Mouse (Mus musculus): ENCODE data around the gene Pitpnm2. TPM values are rescaled to one million over a fixed set of nuclear protein-coding genes. Genes with fewer than 3 reads are reported as not detected.

The Pitpnm2 gene
- polyA plus RNA-seq, 1 experiment, result 4.0 TPM

DNA sequence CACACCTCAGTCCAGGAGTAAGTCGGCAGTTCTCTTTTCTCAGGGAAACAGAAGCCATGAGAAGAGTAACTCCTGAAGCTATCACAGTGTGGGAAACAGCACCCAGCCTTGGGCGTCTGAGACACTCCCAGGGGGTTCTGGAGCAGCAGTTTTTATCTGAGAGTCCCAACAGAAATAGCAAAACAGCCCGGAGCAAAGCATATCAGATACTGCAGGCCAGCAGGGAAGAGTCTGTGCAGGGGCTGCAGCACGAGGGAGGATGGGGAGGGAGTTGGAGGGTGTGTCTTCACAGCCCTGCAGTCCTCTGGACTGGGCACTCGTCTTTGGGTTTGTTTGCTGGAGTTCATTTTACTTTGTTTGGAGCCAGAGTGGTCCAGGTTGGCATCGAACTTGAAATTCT, 39.7 kb downstream of the Pitpnm2 start:
- Histone ChIP-seq H3K27me3 (ENCODE audit: control insufficient read depth, insufficient read depth, insufficient read length) (no peaks in the 10 kb centered on the region), H3ac (ENCODE audit: control insufficient read depth, insufficient read length, low read depth) (no peak overlapping the region), H3K79me3 (ENCODE audit: low read depth) (no peaks in the 10 kb centered on the region), H3K79me2 (ENCODE audit: control insufficient read depth, insufficient read depth) (no peaks in the 10 kb centered on the region), H3K4me3 (ENCODE audit: insufficient read depth, poor library complexity, severe bottlenecking) (no peak overlapping the region), H3K36me3 (ENCODE audit: control insufficient read depth, insufficient read depth) (no peaks in the 10 kb centered on the region)
- no peak for TF ChIP-seq USF1 (IDR thresholded peaks at IDR 0.05; ENCODE audit: low read depth)
- no peak for TF ChIP-seq CTCF (IDR thresholded peaks at IDR 0.05; ENCODE audit: control insufficient read depth, insufficient read depth, insufficient read length)
- no peak for TF ChIP-seq FOSL1 (IDR thresholded peaks at IDR 0.05; ENCODE audit: insufficient read depth, low read length, poor library complexity, severe bottlenecking)
- TF ChIP-seq CEBPB (IDR thresholded peaks at IDR 0.05; ENCODE audit: low read depth), result no peak

DNA sequence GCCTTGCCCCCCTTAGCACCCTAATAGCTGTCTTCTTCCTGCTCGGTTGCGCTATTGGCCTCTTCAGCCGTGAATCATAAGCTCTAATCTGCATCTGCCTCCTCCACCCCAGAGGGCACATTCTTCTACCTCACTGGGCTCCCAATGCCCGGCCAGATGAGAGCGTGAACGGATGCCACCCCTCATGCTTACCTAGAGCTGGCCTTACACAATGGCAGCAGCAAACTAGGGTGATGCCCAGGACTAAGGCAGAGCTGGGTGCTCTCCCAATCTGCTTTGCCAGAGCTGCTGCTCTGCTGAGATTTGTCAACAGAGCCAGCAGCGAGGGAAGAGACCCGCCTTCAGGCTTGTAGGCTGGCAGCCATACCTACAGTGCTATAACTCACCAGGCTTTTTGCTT, 41.5 kb downstream of the Pitpnm2 start:
- Histone ChIP-seq H3K4me3 (ENCODE audit: insufficient read depth, poor library complexity, severe bottlenecking) (no peak overlapping the region), H3K27me3 (ENCODE audit: control insufficient read depth, insufficient read depth, insufficient read length) (no peaks in the 10 kb centered on the region), H3ac (ENCODE audit: control insufficient read depth, insufficient read length, low read depth) (no peak overlapping the region), H3K79me3 (ENCODE audit: low read depth) (no peaks in the 10 kb centered on the region), H3K36me3 (ENCODE audit: control insufficient read depth, insufficient read depth) (no peaks in the 10 kb centered on the region), H3K79me2 (ENCODE audit: control insufficient read depth, insufficient read depth) (no peaks in the 10 kb centered on the region)
- TF ChIP-seq MYOG (IDR thresholded peaks at IDR 0.05; ENCODE audit: control insufficient read depth, extremely low read depth, insufficient read length), result no peak
- TF ChIP-seq MYOD1 (IDR thresholded peaks at IDR 0.05; ENCODE audit: control insufficient read depth, insufficient read length, low read depth), result no peak

DNA sequence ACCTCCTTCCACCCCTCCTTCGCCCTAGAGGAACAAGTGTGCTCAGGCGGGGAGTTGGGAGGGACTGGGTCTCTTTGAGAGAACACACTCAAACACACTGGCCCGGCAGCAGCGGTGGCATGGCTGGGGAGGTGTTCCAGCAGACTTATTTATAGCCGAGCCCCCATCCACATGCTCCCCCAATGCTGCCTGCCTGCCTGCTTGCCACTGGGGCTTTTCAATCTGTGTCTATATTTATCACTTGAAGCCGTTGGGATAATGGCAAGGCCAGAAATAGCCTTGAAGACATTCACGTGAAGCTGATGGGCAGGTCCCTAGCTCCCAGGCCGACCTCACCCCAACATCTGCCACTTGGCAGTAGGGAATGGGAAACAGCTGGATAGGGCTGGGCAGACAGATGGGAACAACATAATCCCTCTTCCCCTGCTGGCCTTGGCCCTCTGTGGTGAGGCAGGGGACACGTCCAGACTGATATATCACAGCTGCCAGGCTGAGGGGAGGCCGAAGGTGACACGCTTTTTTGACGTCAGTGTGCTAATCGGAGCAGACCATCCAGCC, 43.0 kb downstream of the Pitpnm2 start:
- no peaks in the 10 kb centered on the region for H3K79me3 ChIP-seq (ENCODE audit: low read depth)
- H3K79me2 ChIP-seq (ENCODE audit: control insufficient read depth, insufficient read depth), result no peaks in the 10 kb centered on the region
- H3K27me3 ChIP-seq (ENCODE audit: control insufficient read depth, insufficient read depth, insufficient read length), result no peaks in the 10 kb centered on the region
- no peak overlapping the region for H3K4me3 ChIP-seq (ENCODE audit: insufficient read depth, poor library complexity, severe bottlenecking)
- TF ChIP-seq USF1 (IDR thresholded peaks at IDR 0.05; ENCODE audit: low read depth) (no peak), FOSL1 (IDR thresholded peaks at IDR 0.05; ENCODE audit: insufficient read depth, low read length, poor library complexity, severe bottlenecking) (no peak), MYOG (IDR thresholded peaks at IDR 0.05; ENCODE audit: control insufficient read depth, extremely low read depth, insufficient read length) (no peak), MAX (IDR thresholded peaks at IDR 0.05) (no peak), CEBPB (IDR thresholded peaks at IDR 0.05; ENCODE audit: low read depth) (no peak), CTCF (IDR thresholded peaks at IDR 0.05; ENCODE audit: control insufficient read depth, insufficient read depth, insufficient read length) (no peak), MYOD1 (IDR thresholded peaks at IDR 0.05; ENCODE audit: control insufficient read depth, insufficient read length, low read depth) (no peak)
- no peaks in the 10 kb centered on the region for H3K36me3 ChIP-seq (ENCODE audit: control insufficient read depth, insufficient read depth)
- H3ac ChIP-seq (ENCODE audit: control insufficient read depth, insufficient read length, low read depth), result no peak overlapping the region

DNA sequence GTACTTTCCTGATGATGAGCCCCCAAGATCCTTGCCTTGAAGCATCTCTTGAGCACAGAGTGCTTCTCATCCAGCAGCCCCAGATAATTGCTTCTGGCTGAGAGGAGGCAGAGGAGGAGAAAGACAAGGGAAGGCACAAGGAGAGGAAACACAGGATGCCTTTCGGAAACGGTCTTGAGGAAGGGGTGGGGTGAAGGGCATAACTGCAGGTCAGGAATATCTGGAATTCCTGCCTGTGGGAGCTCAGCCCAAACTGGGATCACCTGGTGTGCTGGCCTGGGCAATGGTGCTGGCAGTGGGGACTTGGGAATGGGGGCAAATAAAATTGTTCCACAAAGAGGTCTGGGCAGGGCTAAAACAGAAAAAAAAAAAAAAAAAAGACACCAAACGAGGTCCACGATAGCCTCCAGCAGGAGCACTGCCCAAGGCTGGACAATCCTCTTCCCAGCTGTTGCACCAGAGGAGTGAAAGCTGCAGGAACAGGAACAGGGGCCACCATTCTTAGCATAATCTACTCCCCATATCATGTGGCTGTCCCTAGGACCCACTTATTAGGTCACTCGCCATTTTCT, 43.7 kb downstream of the Pitpnm2 start:
- H3K4me3 ChIP-seq (ENCODE audit: insufficient read depth, poor library complexity, severe bottlenecking), result no peak overlapping the region
- no peak for TF ChIP-seq CEBPB (IDR thresholded peaks at IDR 0.05; ENCODE audit: low read depth)
- no peak for TF ChIP-seq USF1 (IDR thresholded peaks at IDR 0.05; ENCODE audit: low read depth)
- TF ChIP-seq MYOD1 (IDR thresholded peaks at IDR 0.05; ENCODE audit: control insufficient read depth, insufficient read length, low read depth), result no peak
- no peak for TF ChIP-seq FOSL1 (IDR thresholded peaks at IDR 0.05; ENCODE audit: insufficient read depth, low read length, poor library complexity, severe bottlenecking)
- TF ChIP-seq MYOG (IDR thresholded peaks at IDR 0.05; ENCODE audit: control insufficient read depth, extremely low read depth, insufficient read length), result no peak
- no peak for TF ChIP-seq CTCF (IDR thresholded peaks at IDR 0.05; ENCODE audit: control insufficient read depth, insufficient read depth, insufficient read length)
- TF ChIP-seq MAX (IDR thresholded peaks at IDR 0.05), result no peak
- H3K36me3 ChIP-seq (ENCODE audit: control insufficient read depth, insufficient read depth), result no peaks in the 10 kb centered on the region
- no peaks in the 10 kb centered on the region for H3K79me2 ChIP-seq (ENCODE audit: control insufficient read depth, insufficient read depth)
- no peak overlapping the region for H3ac ChIP-seq (ENCODE audit: control insufficient read depth, insufficient read length, low read depth)
- H3K27me3 ChIP-seq (ENCODE audit: control insufficient read depth, insufficient read depth, insufficient read length), result no peaks in the 10 kb centered on the region
- no peaks in the 10 kb centered on the region for H3K79me3 ChIP-seq (ENCODE audit: low read depth)

DNA sequence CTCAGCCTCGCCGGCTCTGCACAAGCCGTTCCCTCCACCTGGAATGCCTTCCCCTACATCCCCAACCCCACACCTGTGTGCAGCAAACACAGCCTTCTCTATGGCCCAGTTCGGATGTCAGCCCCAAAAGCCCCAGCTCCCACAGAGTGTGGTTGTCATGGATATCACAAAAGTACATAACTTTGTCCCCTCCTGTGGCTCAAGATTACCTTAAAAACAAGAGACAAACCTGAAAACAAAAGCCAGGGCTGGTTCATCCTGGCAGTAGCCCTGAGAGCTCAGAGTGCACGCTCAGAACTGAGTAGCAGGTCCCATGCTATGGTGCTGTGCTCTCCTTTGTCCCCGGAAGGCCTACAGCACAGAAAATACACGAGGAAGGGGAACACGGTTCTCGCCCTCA, 44.3 kb downstream of the Pitpnm2 start:
- no peak overlapping the region for H3K4me3 ChIP-seq (ENCODE audit: insufficient read depth, poor library complexity, severe bottlenecking)
- H3K79me3 ChIP-seq (ENCODE audit: low read depth), result no peaks in the 10 kb centered on the region
- no peaks in the 10 kb centered on the region for H3K79me2 ChIP-seq (ENCODE audit: control insufficient read depth, insufficient read depth)
- no peak for TF ChIP-seq CEBPB (IDR thresholded peaks at IDR 0.05; ENCODE audit: low read depth)
- no peak for TF ChIP-seq CTCF (IDR thresholded peaks at IDR 0.05; ENCODE audit: control insufficient read depth, insufficient read depth, insufficient read length)
- TF ChIP-seq USF1 (IDR thresholded peaks at IDR 0.05; ENCODE audit: low read depth), result no peak
- no peak for TF ChIP-seq FOSL1 (IDR thresholded peaks at IDR 0.05; ENCODE audit: insufficient read depth, low read length, poor library complexity, severe bottlenecking)
- TF ChIP-seq MYOD1 (IDR thresholded peaks at IDR 0.05; ENCODE audit: control insufficient read depth, insufficient read length, low read depth), result no peak
- TF ChIP-seq MAX (IDR thresholded peaks at IDR 0.05), result no peak
- TF ChIP-seq MYOG (IDR thresholded peaks at IDR 0.05; ENCODE audit: control insufficient read depth, extremely low read depth, insufficient read length), result no peak
- H3K27me3 ChIP-seq (ENCODE audit: control insufficient read depth, insufficient read depth, insufficient read length), result no peaks in the 10 kb centered on the region
- no peak overlapping the region for H3ac ChIP-seq (ENCODE audit: control insufficient read depth, insufficient read length, low read depth)
- H3K36me3 ChIP-seq (ENCODE audit: control insufficient read depth, insufficient read depth), result no peaks in the 10 kb centered on the region

DNA sequence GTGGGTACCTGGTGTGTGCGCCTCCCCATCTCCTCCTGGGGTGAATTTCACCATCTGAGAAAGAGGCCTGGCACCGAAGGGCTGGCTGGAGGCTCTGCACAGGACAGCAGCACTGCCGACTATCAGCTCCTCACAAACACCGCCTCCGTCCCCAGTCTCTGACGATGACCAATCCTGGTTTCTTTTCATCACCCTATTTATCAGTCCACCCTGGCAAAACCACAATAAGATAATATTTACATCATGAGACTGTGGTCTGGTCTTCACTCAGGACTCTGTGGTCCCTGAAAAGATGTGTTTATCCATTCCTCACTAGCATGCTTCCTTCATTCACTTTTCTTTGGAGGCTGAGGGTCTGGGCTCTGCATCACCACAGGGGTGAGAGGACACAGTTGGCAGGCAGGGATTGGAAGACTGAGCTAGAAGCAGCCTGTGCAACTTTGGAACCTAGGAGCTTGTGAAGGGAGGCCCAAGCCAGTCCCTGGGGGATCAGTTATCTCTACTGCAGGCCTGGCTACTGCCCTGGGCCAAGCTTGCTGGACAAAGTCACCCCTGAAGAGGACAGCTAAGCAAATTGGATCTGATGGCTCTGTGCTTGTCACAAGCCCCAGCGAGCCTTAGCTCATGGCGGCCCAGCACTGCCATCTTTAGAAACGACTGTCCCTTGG, 45.3 kb downstream of the Pitpnm2 start:
- no peaks in the 10 kb centered on the region for H3K79me2 ChIP-seq (ENCODE audit: control insufficient read depth, insufficient read depth)
- no peak for TF ChIP-seq MAX (IDR thresholded peaks at IDR 0.05)
- no peak for TF ChIP-seq USF1 (IDR thresholded peaks at IDR 0.05; ENCODE audit: low read depth)
- no peak for TF ChIP-seq CTCF (IDR thresholded peaks at IDR 0.05; ENCODE audit: control insufficient read depth, insufficient read depth, insufficient read length)
- no peak for TF ChIP-seq CEBPB (IDR thresholded peaks at IDR 0.05; ENCODE audit: low read depth)
- TF ChIP-seq MYOG (IDR thresholded peaks at IDR 0.05; ENCODE audit: control insufficient read depth, extremely low read depth, insufficient read length), result no peak
- no peak for TF ChIP-seq MYOD1 (IDR thresholded peaks at IDR 0.05; ENCODE audit: control insufficient read depth, insufficient read length, low read depth)
- TF ChIP-seq FOSL1 (IDR thresholded peaks at IDR 0.05; ENCODE audit: insufficient read depth, low read length, poor library complexity, severe bottlenecking), result no peak
- H3K4me3 ChIP-seq (ENCODE audit: insufficient read depth, poor library complexity, severe bottlenecking), result no peak overlapping the region
- H3K27me3 ChIP-seq (ENCODE audit: control insufficient read depth, insufficient read depth, insufficient read length), result no peaks in the 10 kb centered on the region
- H3K79me3 ChIP-seq (ENCODE audit: low read depth), result no peaks in the 10 kb centered on the region
- no peak overlapping the region for H3ac ChIP-seq (ENCODE audit: control insufficient read depth, insufficient read length, low read depth)
- H3K36me3 ChIP-seq (ENCODE audit: control insufficient read depth, insufficient read depth), result no peaks in the 10 kb centered on the region
